Mouse (Mus musculus) 3134 (cell line): ENCODE data around the gene Inafm2.

Experiments used
- DNase-seq: peaks from one replicate; pipeline ENCODE4 v3.0.0-alpha.2; 2011; ENCODE audit warnings: low spot score; ENCODE audit not compliant: insufficient read length; ENCODE audit errors: extremely low read depth

Inafm2 gene

DNA sequence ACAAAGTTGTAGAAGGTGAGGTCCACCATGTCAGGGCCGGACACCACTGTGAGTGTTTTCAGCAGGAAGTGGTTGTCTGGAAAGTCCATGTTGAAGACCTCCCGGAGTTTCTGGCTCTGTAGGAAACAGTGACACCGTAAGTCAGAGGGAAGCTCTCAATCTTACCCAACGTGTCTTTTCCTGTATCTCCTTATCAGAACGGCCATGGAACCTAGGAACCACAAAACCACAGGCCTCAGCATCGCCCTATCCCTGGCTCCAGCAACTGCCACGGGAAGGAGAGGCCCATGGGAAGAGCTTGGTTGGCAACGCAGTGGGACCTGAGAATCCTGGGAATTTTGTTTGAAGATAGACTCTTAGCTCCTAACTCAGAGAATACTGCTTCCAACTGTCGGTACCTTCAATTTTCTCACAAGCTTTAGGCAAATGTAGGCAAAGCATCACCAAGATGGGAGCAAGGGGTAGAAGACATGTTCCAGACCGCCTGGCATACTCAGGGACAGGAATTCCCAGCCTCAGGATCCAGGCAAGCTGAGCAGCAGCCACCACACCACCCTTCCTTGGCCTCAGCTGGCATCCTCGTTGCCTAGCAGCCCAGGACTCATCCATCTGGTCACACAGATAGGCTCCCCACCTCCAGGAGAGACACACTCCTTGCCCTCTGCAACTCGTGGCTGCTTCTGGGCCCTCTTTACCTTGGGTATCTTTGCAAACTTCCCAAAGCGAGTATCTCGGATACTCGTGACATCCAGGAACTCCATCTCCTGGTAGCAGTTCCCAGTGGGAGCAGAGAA lies 21.7 kb upstream of the Inafm2 start:
- no peak for DNase-seq

DNA sequence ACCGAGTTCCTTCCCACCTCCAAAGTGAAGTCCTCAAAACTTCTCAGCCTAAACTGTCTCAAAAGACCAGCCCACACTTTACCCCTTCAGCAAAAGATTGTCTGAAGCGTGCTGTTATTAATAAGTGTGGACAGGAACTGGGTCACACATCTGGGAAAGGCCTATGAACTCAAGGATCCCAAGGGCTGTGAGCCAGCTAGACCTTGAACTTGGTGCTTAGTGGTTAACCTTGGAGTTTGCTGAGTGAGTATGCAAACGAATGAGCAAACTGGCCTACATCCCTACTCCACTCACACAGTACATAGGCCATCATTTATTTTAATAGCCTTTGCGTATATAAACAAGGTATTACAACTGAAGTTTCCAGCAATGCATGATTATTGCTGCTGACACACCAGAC lies 20.0 kb upstream of the Inafm2 start:
- no peak for DNase-seq

DNA sequence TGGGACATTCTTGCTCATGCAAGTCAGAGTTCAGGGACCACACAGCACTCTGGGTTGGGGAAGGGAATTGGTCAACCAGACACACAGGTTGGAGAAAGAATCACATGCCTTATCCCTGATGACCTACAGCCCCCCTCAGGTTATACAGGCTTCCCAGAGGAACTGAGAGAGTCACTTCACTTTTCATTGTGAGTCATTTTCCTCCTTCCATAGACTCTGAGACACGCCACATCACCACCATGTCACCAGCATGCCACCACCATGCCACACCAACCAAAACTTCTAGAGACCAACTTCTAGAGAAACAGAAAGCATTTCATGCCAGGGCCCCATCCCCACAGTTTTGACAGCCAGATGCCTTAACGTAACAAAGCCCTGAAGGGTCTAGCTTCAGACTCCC lies 18.7 kb upstream of the Inafm2 start:
- no peak for DNase-seq

DNA sequence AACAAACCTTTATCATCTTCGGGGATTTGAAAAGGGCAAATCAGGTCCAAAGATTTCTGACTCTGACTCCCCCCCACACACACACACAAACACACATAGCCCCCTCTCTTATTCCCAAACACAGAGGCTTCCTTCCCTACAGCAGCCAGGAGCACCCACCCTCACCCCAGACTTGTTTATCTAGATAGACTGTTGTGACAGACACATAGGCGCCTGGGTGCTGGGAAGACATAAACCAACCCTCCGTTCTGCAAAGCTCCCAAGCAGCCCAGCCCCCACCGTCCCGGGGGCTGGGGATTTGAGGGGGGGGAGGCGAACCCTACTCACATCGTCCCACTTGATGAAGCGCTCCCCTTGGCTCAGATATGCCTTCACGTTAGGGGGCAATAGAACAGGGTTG lies 17.6 kb upstream of the Inafm2 start:
- no peak for DNase-seq

DNA sequence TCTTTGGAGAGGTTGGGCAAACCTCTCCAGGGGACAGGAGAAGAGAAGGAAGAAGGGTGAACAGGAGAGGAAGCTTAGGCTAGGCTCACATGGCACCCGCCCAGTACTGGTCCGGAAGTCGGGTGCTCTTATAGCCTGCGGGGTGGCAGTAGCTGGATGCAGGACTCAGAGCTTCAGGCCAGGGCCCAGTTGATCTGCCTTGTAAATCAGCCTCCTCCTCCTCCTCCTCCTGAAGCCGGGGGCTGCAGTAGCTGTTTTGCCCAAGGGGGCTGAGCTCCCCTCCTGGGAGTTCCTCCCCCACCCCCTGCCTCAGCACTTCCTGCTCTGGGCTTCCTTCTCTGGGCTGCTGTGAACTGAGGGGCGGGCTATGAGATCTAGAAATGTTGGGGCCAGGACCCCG lies 17.2 kb upstream of the Inafm2 start, which contains the start of gene Plcb2:
TSS of gene Plcb2 (minus strand) at position 102 of the 400 bp plus-strand sequence.
- no peak for DNase-seq

DNA sequence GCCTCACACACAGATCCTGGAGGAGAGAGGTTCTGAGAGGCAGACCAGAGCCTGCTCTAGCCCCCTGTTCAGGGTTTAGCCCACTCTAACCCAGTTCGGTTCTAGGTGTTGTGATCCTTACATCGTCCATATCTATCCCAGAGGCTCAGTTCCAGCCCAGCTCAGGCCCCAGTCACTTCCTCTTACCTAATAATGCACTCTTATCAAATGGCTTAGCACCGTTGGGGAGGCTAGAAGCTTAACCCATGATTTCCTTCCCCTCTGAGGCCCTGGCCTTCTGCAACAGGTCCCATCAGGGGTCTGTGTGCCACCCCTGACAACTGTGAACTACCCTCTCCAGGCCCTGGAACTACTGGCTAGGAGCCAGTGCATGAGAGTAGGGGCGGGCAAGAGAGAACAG lies 16.4 kb upstream of the Inafm2 start:
- no peak for DNase-seq

DNA sequence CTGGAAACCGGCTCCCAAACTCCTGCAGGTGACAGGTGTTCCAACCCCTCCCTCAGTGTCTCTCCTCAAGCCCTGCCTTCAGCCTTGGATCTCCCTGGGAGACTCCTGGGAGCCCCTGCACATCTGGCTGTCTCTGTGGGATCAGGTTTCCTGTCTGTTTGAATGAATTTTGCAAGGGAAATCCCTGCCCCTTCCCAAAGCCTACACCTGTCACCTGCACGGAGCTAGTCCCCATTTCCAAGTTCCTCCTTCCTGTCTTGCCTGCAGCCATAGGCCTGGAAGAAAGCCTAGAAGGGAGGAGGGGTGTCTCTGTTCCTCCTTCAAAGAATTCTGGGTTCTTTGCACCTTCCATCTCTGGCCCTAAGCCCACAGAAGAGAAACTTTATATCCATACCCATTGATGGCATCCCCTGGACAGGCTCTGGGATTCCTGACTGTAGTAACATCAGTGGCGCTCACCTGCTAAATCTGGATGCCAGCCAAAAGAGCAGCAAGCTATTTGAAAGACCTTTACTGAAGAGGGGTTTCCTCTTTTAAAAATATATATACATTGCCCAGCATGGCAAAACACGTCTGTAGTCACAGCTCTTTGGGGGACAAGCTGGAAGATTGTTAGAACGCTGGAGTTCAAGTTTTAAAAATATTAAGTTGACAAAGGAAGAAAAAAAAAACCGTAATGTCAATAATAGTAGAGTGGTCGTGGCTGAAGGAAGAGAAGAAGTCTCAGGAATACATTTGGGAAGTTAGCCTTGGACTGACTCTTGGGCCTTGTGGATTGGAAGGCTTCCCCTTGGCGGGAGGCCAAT lies 15.5 kb upstream of the Inafm2 start:
- DNase-seq = no peak

DNA sequence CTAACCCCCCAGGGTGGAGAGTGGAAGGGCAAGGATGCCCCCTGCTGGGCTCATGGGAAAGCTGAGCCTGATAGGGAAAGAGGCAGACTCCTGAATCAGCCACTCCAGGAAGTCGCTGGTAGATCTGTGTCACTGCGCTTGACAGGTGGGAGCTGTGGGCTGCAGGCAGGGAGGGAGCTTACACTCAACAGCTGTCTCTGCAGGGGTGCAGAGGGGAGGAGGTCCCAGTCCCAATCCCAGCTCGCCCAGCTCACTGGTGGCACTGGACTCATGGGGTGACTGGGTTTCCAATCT lies 15.0 kb upstream of the Inafm2 start:
- peak; percentile 38 for DNase-seq

DNA sequence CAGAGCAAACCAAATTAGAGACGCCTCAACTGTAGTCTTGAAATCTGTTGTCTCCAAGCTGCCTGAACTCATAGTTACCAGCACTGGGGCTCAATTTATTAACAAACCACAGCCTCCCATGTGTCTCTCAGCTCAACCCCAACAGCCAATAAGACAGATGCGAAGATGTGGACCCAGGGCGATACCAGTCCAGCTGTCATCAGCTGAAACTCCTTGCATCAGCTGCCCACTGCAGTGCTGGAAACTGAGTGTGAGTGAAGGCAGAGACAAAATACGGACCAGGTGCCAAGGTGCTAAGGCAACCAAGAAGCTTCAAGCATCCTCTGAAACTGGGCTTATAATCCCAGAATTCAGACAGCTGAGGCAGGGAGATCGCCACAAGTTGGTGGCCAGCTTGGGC lies 13.6 kb upstream of the Inafm2 start:
- no peak for DNase-seq

DNA sequence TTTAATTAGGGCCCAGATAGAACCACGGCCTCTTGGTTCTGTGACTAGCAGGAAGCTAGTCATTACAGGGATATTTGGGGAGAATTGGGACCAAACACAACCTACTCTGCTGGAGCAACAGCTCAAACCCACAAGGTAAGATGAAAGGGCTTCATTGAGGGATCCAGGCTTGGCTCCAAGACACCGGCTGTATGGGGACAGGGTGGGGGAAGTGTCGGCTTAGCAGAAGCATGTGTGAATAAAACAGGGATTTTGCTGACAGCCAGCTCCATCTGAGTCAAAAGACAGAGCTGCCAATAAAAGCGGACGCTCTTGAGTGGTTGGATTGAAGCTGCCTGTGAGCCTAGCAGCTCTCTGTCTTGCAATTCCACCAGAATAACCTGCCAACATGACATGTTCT lies 12.2 kb upstream of the Inafm2 start:
- no peak for DNase-seq

DNA sequence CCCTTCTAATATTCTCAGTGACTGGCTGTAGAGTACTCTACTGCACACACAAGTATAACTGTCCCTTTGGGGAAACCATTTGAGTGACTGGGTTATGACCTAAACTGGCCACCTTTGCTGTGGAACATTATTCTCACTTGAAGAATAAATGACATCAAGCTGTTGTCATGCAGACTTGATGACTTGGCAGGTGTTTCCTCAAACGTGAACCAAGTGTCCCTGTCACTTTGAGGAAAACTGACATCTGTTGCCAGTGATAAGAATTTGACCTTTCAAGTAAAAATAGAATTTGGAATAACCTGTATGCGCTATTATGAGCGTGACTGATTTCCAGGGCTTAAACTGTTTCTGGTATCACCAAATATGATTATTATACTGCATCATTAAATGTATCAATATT lies 5.2 kb upstream of the Inafm2 start:
- no peak for DNase-seq

DNA sequence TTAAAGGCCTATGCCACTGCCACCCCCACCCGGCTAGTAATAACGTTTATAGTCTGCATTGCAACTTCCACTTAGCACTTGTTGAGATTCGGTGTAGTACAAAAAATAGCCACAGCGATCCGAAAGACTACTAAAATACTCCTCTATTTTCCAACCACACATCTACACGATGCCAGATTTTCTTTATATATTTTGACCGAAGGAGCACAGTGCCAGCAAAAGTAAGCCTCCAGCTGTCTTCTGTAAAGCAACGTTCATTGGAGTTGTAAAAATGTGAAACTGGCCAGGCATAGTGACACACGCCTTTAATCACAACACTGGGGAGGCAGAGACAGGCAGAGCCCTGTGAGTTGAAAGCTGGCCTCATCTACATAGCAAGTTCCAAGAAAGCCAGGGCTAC lies 4.4 kb upstream of the Inafm2 start:
- no peak for DNase-seq

DNA sequence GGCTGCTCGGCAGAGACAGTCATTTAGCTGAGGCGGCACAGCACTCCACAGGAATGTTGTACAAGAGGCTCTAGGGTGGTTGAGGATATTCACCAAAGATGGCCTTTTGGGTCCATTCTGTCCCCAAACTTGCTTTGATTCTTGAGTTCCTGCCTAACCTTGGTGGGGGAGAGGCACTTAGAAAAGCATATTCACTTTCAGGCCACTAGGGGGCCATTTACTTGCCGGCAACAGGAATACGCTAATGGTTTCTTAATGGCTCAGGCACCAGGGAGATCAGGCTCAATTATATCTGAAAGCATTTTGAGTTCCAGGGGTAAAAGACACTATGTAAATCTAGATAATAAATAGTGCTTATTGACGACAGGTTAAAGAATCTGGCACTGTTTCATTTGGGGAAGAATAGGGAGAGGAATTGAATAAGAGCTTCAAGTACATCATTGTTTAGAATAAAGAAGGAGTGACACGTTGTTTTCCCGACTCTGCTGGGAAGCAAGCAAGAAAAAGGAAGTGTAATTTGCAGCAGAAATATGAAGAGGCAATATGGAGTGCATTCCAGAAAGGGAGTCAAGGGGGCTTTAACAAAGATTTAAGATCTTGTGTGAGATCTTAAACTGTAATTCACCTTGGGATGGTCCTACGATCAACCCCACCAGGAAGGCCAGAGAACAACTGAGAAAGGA lies 2.2 kb upstream of the Inafm2 start:
- DNase-seq = no peak

DNA sequence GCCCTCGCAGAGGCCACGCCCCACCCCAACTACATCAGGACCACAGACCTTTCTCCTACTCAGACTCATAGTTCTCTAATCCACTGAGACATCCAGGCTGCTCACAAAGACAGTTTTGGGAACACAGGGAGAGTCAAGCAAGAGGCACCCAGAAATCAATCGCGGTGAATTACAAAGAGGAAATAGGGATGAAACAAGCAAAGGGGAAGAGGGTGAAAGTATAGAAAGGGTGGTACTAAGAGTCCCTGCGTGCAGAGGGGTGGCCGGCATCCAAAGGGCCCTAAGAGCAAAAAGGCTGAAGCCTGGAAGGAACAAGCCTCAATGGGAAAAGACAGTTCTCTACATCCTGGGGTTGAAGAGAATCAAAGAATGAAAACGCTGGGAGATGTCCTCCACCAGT lies 937 bp upstream of the Inafm2 start:
- no peak for DNase-seq

DNA sequence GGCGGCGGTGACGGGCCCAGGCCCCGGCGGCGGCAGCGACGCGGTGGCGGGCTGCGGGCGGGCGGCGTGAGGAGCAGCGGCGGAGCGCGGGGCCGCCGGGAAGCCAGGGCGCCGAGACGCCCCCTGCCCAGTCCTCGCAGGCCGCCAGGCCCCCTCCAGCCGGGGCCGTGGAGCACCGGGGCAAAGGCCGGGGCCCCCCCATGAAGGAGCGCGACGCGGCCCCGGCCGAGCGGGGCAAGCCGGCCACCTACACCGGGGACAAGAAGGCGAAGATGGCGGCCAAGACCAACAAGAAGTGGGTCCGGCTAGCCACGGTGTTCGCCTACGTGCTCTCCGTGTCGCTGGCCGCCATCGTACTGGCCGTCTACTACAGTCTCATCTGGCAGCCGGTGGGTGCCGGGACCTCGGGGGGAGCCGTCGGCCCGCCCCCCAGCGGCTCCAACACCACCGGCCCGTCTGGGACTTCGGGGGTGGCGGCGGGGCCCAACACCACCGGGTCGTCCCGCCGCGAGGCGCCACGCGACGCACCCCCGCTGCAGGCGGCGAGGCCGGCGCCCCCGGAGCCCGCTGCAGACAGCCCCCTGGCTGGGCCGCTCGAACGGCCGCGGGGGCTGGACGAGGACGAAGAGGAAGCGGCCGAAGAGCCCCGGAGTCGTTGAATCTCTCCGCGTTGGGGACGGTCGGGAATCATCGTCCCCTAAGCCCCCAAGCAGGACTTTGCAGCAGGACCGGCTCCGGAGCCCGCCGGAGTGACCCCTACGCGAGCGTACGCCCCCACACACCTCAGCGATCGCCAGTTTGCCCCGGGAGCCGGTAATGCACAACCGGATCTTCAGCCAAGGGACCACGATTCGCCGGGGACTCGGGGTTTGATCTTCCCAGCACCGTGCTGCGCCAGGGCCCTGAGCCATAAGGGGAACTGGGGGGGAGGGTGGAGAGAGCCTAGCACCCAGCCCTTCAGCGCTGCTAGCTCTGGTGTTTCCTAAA lies 650 bp downstream of the Inafm2 start:
- DNase-seq = peak; percentile 59

DNA sequence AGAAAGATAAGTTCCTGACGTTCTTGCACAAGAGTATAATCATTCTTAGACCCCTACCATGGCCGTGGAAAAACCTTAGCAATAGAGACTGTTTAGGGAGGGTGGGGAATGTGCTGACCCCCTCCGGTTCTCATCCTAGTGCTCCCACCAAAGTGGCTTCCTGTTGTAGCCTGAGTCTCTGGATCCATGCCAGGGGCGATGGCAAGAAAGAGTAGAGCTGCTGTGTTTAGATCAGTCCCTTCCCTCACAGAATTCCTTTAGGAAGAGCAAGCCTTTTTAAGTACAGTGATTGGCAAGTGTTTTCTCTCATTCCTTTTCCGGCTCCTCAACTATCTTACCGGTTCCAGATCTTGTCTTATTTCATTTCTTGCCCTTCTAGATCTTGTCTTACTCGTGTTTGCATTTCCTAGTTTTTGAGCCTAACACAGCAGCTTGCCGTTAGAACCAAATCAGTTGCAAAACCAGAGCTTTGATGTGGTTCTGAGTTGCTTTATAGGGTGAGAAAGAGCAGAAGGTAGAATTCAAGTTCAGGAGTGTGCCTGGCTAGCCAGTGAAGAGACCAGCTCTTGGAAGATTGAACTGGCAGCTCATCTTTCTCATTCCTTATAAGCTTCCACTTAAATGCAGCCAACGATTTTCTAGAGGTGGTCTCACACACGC lies 1.9 kb downstream of the Inafm2 start:
- no peak for DNase-seq

DNA sequence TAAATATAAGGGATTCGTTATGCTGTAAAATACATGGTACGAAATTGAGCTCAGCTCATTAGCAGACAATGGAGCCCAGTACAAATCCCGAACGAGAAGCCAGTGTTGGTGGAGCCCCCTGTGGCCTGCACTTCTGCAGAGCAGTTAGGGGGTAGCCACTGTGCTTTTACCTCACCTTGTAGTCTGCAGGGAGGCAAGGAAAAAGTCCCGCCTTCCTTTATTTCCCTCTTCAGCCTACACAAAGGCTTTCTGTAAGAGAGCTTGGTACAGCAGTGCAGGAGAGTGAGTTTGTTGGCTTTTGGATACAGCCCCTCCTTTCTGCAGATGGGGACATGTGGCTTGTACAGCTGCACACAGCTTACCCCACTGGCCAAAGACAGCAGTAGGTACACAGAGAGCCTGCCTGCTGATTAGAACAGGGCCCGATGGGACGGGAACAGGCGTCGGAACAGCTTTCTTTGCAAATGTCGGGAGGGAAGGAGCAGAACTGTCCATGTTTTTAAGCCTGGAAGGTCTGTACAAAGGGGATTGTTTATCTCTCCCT lies 3.9 kb downstream of the Inafm2 start:
- no peak for DNase-seq

DNA sequence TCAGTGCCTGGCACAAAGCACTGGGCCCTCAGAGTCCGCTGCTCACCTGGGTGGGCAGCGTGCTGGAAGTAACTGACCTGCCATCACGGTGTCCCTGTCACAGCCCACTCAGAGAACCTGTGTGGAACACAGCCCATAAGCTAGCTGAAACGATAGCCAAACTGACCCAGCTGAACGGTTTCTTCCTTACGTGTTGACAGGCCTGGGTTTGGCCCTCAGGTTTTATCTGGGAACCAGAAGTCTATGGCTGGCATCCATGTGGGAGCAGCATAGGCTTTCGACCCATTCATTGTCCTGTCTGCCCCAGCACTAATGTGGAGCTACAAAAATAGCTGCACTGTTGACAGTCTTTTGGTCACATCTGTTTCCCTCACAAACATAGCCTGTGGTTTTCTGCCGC lies 4.9 kb downstream of the Inafm2 start:
- no peak for DNase-seq

DNA sequence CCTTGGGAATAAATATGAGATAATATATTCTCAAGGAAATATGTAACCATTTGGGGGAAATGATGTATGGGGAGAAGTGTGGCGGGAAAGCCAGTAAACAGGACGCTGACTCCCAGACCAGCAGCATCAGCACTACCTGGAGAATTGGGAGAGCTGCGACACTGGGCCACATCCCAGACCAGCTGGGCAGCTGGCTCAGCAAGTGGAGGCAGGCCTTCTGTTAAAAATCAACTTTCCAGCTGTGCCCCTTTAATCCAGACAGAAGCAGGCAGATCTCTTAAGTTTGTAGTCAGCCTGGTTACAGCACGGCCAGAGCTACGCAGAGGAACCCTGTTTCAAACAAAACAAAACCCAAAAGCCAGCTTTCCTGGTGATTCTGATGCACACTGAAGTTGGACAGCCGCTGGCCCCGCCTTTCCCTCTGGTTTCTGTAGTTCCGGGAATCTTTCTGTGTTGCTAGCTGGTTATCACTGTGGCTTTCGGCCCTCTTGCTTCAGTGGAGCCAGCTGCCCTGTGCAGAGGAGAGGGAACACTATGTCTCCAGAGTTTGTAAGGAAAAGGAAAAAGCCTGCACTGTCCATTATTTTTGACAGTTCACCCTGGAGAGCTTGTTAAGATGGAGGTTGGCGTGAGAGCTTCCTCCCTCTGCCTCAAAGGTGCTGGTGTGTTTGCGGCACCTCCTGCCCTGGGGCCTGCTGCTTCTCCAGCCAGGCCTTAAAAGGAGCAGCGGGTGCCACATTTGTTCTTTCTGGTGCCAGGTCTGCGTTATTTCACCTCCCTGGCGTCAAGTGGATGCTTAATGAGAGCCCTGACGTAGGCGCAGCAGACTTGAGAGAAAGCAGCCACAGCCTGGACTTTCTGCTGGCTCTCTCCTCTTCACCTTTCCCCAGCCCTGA lies 6.6 kb downstream of the Inafm2 start:
- no peak for DNase-seq
